Mouse (Mus musculus) intestine, embryonic 14.5 days (tissue): ENCODE results near the gene Hyal4. TPM values are rescaled to one million over a fixed set of nuclear protein-coding genes. Genes with fewer than 3 reads are reported as not detected.

ENCODE experiments used
- ATAC-seq: fragments of 200-750 bp; cut with Nextera tagmentation; replicated peaks from 2 replicates; pipeline ENCODE4 v1.8.0; 2017; ENCODE audit warnings: low read depth, moderate number of reproducible peaks, moderate TSS enrichment, moderate library complexity; ENCODE audit not compliant: low FRiP score, low TSS enrichment
- DNase-seq: peaks from one replicate; pipeline ENCODE4 v3.0.0-alpha.2; 2018; ENCODE audit warnings: low spot score
- H3K27ac ChIP-seq: fragments of 300-500 bp; sonication (generic); 2 replicates; pipeline ENCODE4 v1.5.1; 2014; ENCODE audit warnings: low read depth, mild to moderate bottlenecking, control low read depth
- H3K27me3 ChIP-seq: fragments of 300-500 bp; sonication (generic); replicated peaks from 2 replicates; pipeline ENCODE4 v1.6.1; 2014; ENCODE audit warnings: low read length, control low read depth; ENCODE audit not compliant: control insufficient read depth, insufficient read depth
- H3K36me3 ChIP-seq: fragments of 300-500 bp; sonication (generic); 2 replicates; pipeline ENCODE4 v1.6.1; 2014; ENCODE audit warnings: low read length, control low read depth; ENCODE audit not compliant: control insufficient read depth, insufficient read depth
- H3K4me1 ChIP-seq: fragments of 300-500 bp; sonication (generic); replicated peaks from 2 replicates; pipeline ENCODE4 v1.6.1; 2014; ENCODE audit warnings: low read length, control low read depth, mixed read lengths; ENCODE audit not compliant: control insufficient read depth, insufficient read depth
- H3K4me2 ChIP-seq: fragments of 300-500 bp; sonication (generic); 2 replicates; pipeline ENCODE4 v1.6.1; 2014; ENCODE audit warnings: low read length
- H3K4me3 ChIP-seq: fragments of 300-500 bp; sonication (generic); 2 replicates; pipeline ENCODE4 v1.5.1; 2014; ENCODE audit warnings: low read depth, low read length, control low read depth, mixed read lengths
- H3K9ac ChIP-seq: fragments of 300-500 bp; sonication (generic); 2 replicates; pipeline ENCODE4 v1.6.1; 2014; ENCODE audit warnings: mild to moderate bottlenecking, low read length
- H3K9me3 ChIP-seq: fragments of 300-500 bp; sonication (generic); 2 replicates; pipeline ENCODE4 v1.6.1; 2016; ENCODE audit warnings: low read length, control low read depth; ENCODE audit not compliant: control insufficient read depth
- WGBS: fragments of 180-500 bp; shearing (Covaris S2); extraction: QIAGEN DNeasy Blood & Tissue Kit; methylation state at CpG from one replicate; pipeline ENCODE4 v1.1.7; 2014; 5-methylcytosine and 5-hydroxymethylcytosine counted together
- polyA plus RNA-seq: library from polyadenylated mRNA; unstranded; fragments of >200 nt; fragmentation: Nextera tagmentation; extraction: Ambion mirVana; gene quantifications from 2 replicates; pipeline ENCODE4 v1.2.1, GENCODE M21; 2014

Gene Hyal4
- polyA plus RNA-seq, 1 experiment from 2014 or later: not detected

DNA sequence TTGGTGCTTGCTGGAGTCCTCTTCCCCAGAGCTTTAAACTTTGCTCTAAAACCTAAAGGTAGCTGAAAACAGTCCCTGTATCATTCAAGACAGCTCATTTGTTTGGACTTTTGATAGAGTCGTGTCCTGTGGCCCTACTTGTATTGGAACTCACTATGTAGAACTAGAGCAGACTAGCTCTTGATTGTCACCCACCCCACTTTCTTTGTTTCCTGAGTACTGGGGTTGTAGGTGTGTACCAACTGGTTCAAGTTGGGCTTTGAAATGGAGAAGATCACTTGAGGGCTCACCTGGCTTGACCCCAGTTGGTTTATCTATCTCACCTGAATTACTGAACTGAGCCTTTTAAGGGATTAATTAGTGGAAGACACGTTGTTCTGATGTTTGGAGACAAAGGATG is 31.1 kb downstream of the Hyal4 start:
- no peak overlapping the region for H3K9ac ChIP-seq
- H3K4me2 ChIP-seq: no peak overlapping the region
- no peaks in the 10 kb centered on the region for H3K9me3 ChIP-seq
- no peak overlapping the region for H3K27ac ChIP-seq
- no peaks in the 10 kb centered on the region for H3K4me1 ChIP-seq
- ATAC-seq: no peak
- no peaks in the 10 kb centered on the region for H3K27me3 ChIP-seq
- H3K36me3 ChIP-seq: no peaks in the 10 kb centered on the region
- H3K4me3 ChIP-seq: no peak overlapping the region
- DNase-seq: no peak
- WGBS: 57% methylated on average over 2 of the region's 2 CpGs

DNA sequence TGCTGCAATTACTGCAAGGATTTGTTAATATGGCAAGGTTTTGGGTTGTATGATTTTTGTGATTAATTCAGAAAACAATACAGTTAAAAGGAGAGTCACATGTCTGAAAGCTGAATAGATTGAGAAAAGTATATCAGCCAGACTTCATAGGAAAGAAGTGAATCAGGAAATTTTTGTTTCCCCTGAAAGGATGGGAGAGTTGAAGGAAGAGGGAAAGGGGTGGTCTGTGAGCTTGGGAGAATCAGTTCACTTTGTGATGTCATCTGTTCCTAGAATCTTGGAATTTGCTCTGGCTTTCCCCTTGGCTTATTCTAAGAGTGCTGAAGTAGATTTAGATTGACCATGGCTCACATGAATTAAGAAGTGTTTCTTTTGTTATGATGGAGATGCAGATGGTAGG is 42.8 kb downstream of the Hyal4 start, which contains the start of gene Spam1:
Gene Spam1, plus strand, starts transcription at position 301 of the 400 bp plus-strand sequence.
- DNase-seq (no peak), ATAC-seq (no peak)
- no peak within 1 kb of the TSS for H3K4me3 ChIP-seq
- no peaks in the 10 kb centered on the region for H3K27me3 ChIP-seq
- H3K9ac ChIP-seq: no peak within 1 kb of the TSS
- no peaks in the 10 kb centered on the region for H3K4me1 ChIP-seq
- no peak within 1 kb of the TSS for H3K4me2 ChIP-seq
- no peaks in the 10 kb centered on the region for H3K9me3 ChIP-seq
- H3K27ac ChIP-seq: no peak within 1 kb of the TSS
- H3K36me3 ChIP-seq: no peaks in the 10 kb centered on the region

Other genes with a start within 250 kb of the Hyal4 start
- 0.11 TPM in 1 of 2 replicates, not detected in the other for gene Iqub, start 233.3 kb upstream of the Hyal4 start, polyA plus RNA-seq
- 337 and 369 TPM in 2 replicates for gene Ndufa5, start 220.3 kb upstream of the Hyal4 start, polyA plus RNA-seq
- not detected in 2 replicates for gene Asb15, start 220.2 kb upstream of the Hyal4 start, polyA plus RNA-seq
- gene Lmod2, start 150.6 kb upstream of the Hyal4 start, polyA plus RNA-seq: not detected in 2 replicates
- 59.0 and 59.2 TPM in 2 replicates for gene Wasl, start 83.3 kb upstream of the Hyal4 start, polyA plus RNA-seq
- 0.08 TPM in 1 of 2 replicates, not detected in the other for gene Hyal6, start 15.1 kb upstream of the Hyal4 start, polyA plus RNA-seq
- gene Spam1, start 42.9 kb downstream of the Hyal4 start, polyA plus RNA-seq: not detected in 2 replicates
- 0.08 TPM in 1 of 2 replicates, not detected in the other for gene Hyal5, start 109.7 kb downstream of the Hyal4 start, polyA plus RNA-seq
- 0.81 and 1.3 TPM in 2 replicates for gene Tmem229a, start 208.0 kb downstream of the Hyal4 start, polyA plus RNA-seq